Mouse (Mus musculus): ENCODE data around the gene Ltb. TPM values are rescaled to one million over a fixed set of nuclear protein-coding genes. Genes with fewer than 3 reads are reported as not detected.

Ltb gene
- polyA plus RNA-seq, 1 experiment from 2014 or later = 1.0 TPM

- TF ChIP-seq CTCF (IDR thresholded peaks at IDR 0.05; ENCODE audit: low read depth) = no peak
- H3K4me1 ChIP-seq (replicated peaks; ENCODE audit: insufficient read depth, low read length) = no peaks in the 10 kb centered on the region
- H3K9me3 ChIP-seq (replicated peaks; ENCODE audit: low read length) = no peaks in the 10 kb centered on the region
- no peaks in the 10 kb centered on the region for H3K27me3 ChIP-seq (ENCODE audit: insufficient read depth, low read length)
- 74% methylated on average over 4 of the region's 4 CpGs for WGBS
- H3K4me2 ChIP-seq (ENCODE audit: low read length) = no peak overlapping the region
- H3K36me3 ChIP-seq (ENCODE audit: insufficient read depth, low read length) = no peaks in the 10 kb centered on the region
- no peak overlapping the region for H3K9ac ChIP-seq (ENCODE audit: low read depth, low read length)
- no peak overlapping the region for H3K27ac ChIP-seq
- ATAC-seq (replicated peaks; ENCODE audit: low FRiP score, low read depth) (no peak), DNase-seq (ENCODE audit: low spot score) (no peak)
- no peak overlapping the region for H3K4me3 ChIP-seq (replicated peaks; ENCODE audit: low read depth, low read length)
Measured at GRCm38 (mm10) chr17:35202442-35202841, 8.2 kb downstream of the Ltb start.

- H3K9me3 ChIP-seq (replicated peaks; ENCODE audit: low read length) = no peaks in the 10 kb centered on the region
- ATAC-seq (replicated peaks; ENCODE audit: low FRiP score, low read depth) = no peak
- no peak within 1 kb of the TSS for H3K4me3 ChIP-seq (replicated peaks; ENCODE audit: low read depth, low read length)
- no peak within 1 kb of the TSS for H3K27ac ChIP-seq
- no peak for DNase-seq (ENCODE audit: low spot score)
- H3K27me3 ChIP-seq (ENCODE audit: insufficient read depth, low read length) = no peaks in the 10 kb centered on the region
- no peak for TF ChIP-seq CTCF (IDR thresholded peaks at IDR 0.05; ENCODE audit: low read depth)
- no peaks in the 10 kb centered on the region for H3K4me1 ChIP-seq (replicated peaks; ENCODE audit: insufficient read depth, low read length)
- no peak within 1 kb of the TSS for H3K4me2 ChIP-seq (ENCODE audit: low read length)
- H3K9ac ChIP-seq (ENCODE audit: low read depth, low read length) = no peak within 1 kb of the TSS
- no peaks in the 10 kb centered on the region for H3K36me3 ChIP-seq (ENCODE audit: insufficient read depth, low read length)
- WGBS = 47% methylated on average over 20 of the region's 20 CpGs
Measured at GRCm38 (mm10) chr17:35204494-35205379, 10.5 kb downstream of the Ltb start, which contains the start of gene Lta. Lta (minus strand) TSS chr17:35205351.

GRCm38 (mm10) chr17:35205380-35205769 lies 11.1 kb downstream of the Ltb start:
- H3K27ac ChIP-seq = no peak overlapping the region
- no peak overlapping the region for H3K4me3 ChIP-seq (replicated peaks; ENCODE audit: low read depth, low read length)
- no peaks in the 10 kb centered on the region for H3K36me3 ChIP-seq (ENCODE audit: insufficient read depth, low read length)
- no peaks in the 10 kb centered on the region for H3K27me3 ChIP-seq (ENCODE audit: insufficient read depth, low read length)
- H3K9me3 ChIP-seq (replicated peaks; ENCODE audit: low read length) = no peaks in the 10 kb centered on the region
- DNase-seq (ENCODE audit: low spot score) = no peak
- H3K9ac ChIP-seq (ENCODE audit: low read depth, low read length) = no peak overlapping the region
- H3K4me1 ChIP-seq (replicated peaks; ENCODE audit: insufficient read depth, low read length) = no peaks in the 10 kb centered on the region
- ATAC-seq (replicated peaks; ENCODE audit: low FRiP score, low read depth) = no peak
- TF ChIP-seq CTCF (IDR thresholded peaks at IDR 0.05; ENCODE audit: low read depth) = no peak
- no peak overlapping the region for H3K4me2 ChIP-seq (ENCODE audit: low read length)
- 31% methylated on average over 10 of the region's 10 CpGs for WGBS

- no peak overlapping the region for H3K4me3 ChIP-seq (replicated peaks; ENCODE audit: low read depth, low read length)
- ATAC-seq (replicated peaks; ENCODE audit: low FRiP score, low read depth) = no peak
Measured at GRCm38 (mm10) chr17:35209785-35210535, 15.7 kb downstream of the Ltb start.

GRCm38 (mm10) chr17:35210593-35210992 lies 16.4 kb downstream of the Ltb start:
- Histone ChIP-seq H3K4me2 (ENCODE audit: low read length) (no peak overlapping the region), H3K27me3 (ENCODE audit: insufficient read depth, low read length) (no peaks in the 10 kb centered on the region), H3K27ac (no peak overlapping the region), H3K4me1 (replicated peaks; ENCODE audit: insufficient read depth, low read length) (no peaks in the 10 kb centered on the region), H3K36me3 (ENCODE audit: insufficient read depth, low read length) (no peaks in the 10 kb centered on the region), H3K4me3 (replicated peaks; ENCODE audit: low read depth, low read length) (no peak overlapping the region), H3K9ac (ENCODE audit: low read depth, low read length) (no peak overlapping the region), H3K9me3 (replicated peaks; ENCODE audit: low read length) (no peaks in the 10 kb centered on the region)
- TF ChIP-seq CTCF (IDR thresholded peaks at IDR 0.05; ENCODE audit: low read depth) = no peak
- 52% methylated on average over 3 of the region's 3 CpGs for WGBS
- ATAC-seq (replicated peaks; ENCODE audit: low FRiP score, low read depth) = no peak
- no peak for DNase-seq (ENCODE audit: low spot score)

More at GRCm38 (mm10) chr17:35209785-35210535, 15.7 kb downstream of the Ltb start:
- WGBS = 73% methylated on average over 12 of the region's 12 CpGs
- H3K36me3 ChIP-seq (ENCODE audit: insufficient read depth, low read length) = no peaks in the 10 kb centered on the region
- no peaks in the 10 kb centered on the region for H3K4me1 ChIP-seq (replicated peaks; ENCODE audit: insufficient read depth, low read length)
- no peak overlapping the region for H3K4me2 ChIP-seq (ENCODE audit: low read length)
- no peaks in the 10 kb centered on the region for H3K9me3 ChIP-seq (replicated peaks; ENCODE audit: low read length)
- no peak for TF ChIP-seq CTCF (IDR thresholded peaks at IDR 0.05; ENCODE audit: low read depth)
- no peak overlapping the region for H3K27ac ChIP-seq
- H3K9ac ChIP-seq (ENCODE audit: low read depth, low read length) = no peak overlapping the region
- DNase-seq (ENCODE audit: low spot score) = no peak
- H3K27me3 ChIP-seq (ENCODE audit: insufficient read depth, low read length) = no peaks in the 10 kb centered on the region

GRCm38 (mm10) chr17:35213071-35213470 lies 18.8 kb downstream of the Ltb start:
- WGBS = 92% methylated on average over 5 of the region's 5 CpGs
- no peak for TF ChIP-seq CTCF (IDR thresholded peaks at IDR 0.05; ENCODE audit: low read depth)

More at GRCm38 (mm10) chr17:35213071-35213470, 18.8 kb downstream of the Ltb start:
- ATAC-seq (replicated peaks; ENCODE audit: low FRiP score, low read depth) (no peak), DNase-seq (ENCODE audit: low spot score) (no peak)
- Histone ChIP-seq H3K9ac (ENCODE audit: low read depth, low read length) (no peak overlapping the region), H3K4me3 (replicated peaks; ENCODE audit: low read depth, low read length) (no peak overlapping the region), H3K27ac (no peak overlapping the region), H3K4me2 (ENCODE audit: low read length) (no peak overlapping the region), H3K4me1 (replicated peaks; ENCODE audit: insufficient read depth, low read length) (no peaks in the 10 kb centered on the region), H3K27me3 (ENCODE audit: insufficient read depth, low read length) (no peaks in the 10 kb centered on the region), H3K36me3 (ENCODE audit: insufficient read depth, low read length) (no peaks in the 10 kb centered on the region), H3K9me3 (replicated peaks; ENCODE audit: low read length) (no peaks in the 10 kb centered on the region)

All from kidney, postnatal 0 days (tissue).